Mouse (Mus musculus) midbrain, embryonic 13.5 days (tissue): ENCODE measurements around the gene Orc3. TPM values are rescaled to one million over a fixed set of nuclear protein-coding genes. Genes with fewer than 3 reads are reported as not detected.

Experiments used
- ATAC-seq: fragments of 200-750 bp; cut with Nextera tagmentation; 2 replicates; pipeline ENCODE4 v1.8.0; 2017; ENCODE audit warnings: mild to moderate bottlenecking, moderate TSS enrichment, moderate library complexity
- H3K27ac ChIP-seq: fragments of 300-500 bp; sonication (generic); 2 replicates; pipeline ENCODE4 v1.5.1; 2015; ENCODE audit warnings: inconsistent platforms, mild to moderate bottlenecking, moderate library complexity
- H3K27me3 ChIP-seq: fragments of 300-500 bp; sonication (generic); 2 replicates; pipeline ENCODE4 v1.6.1; 2015; ENCODE audit warnings: mild to moderate bottlenecking, inconsistent platforms
- H3K36me3 ChIP-seq: fragments of 300-500 bp; sonication (generic); 2 replicates; pipeline ENCODE4 v1.6.1; 2015; ENCODE audit warnings: mild to moderate bottlenecking, inconsistent platforms
- H3K4me1 ChIP-seq: fragments of 300-500 bp; sonication (generic); replicated peaks from 2 replicates; pipeline ENCODE4 v1.6.1; 2015; ENCODE audit warnings: inconsistent platforms
- H3K4me2 ChIP-seq: fragments of 300-500 bp; sonication (generic); replicated peaks from 2 replicates; pipeline ENCODE4 v1.6.1; 2015; ENCODE audit warnings: moderate library complexity, mild to moderate bottlenecking, inconsistent platforms
- H3K4me3 ChIP-seq: fragments of 300-500 bp; sonication (generic); replicated peaks from 2 replicates; pipeline ENCODE4 v1.5.1; 2015; ENCODE audit warnings: mild to moderate bottlenecking, inconsistent platforms
- H3K9ac ChIP-seq: fragments of 300-500 bp; sonication (generic); replicated peaks from 2 replicates; pipeline ENCODE4 v1.6.1; 2015; ENCODE audit warnings: mild to moderate bottlenecking, inconsistent platforms
- H3K9me3 ChIP-seq: fragments of 300-500 bp; sonication (generic); 2 replicates; pipeline ENCODE4 v1.6.1; 2016; ENCODE audit warnings: mild to moderate bottlenecking, inconsistent platforms
- WGBS: fragments of 180-500 bp; shearing (Covaris S2); methylation state at CpG from one replicate; pipeline ENCODE4 v1.1.7; 2015; 5-methylcytosine and 5-hydroxymethylcytosine counted together
- polyA plus RNA-seq: library from polyadenylated mRNA; unstranded; fragments of >200 nt; fragmentation: Nextera tagmentation; extraction: Ambion mirVana; gene quantifications from 2 replicates; pipeline ENCODE4 v1.2.1, GENCODE M21; 2015

The Orc3 gene
- polyA plus RNA-seq, 1 experiment from 2014 or later, result 96.8 TPM

- Histone ChIP-seq H3K27ac (peak overlapping the region; percentile 97), H3K36me3 (0 out of 2 replicates have a peak, but pooled peaks cover 1% of the 10 kb centered on the region), H3K4me2 (peak overlapping the region; percentile 86), H3K4me1 (peaks cover 30% of the 10 kb centered on the region), H3K9ac (peak overlapping the region; percentile 99), H3K4me3 (peak overlapping the region; percentile 98), H3K27me3 (no peaks in the 10 kb centered on the region), H3K9me3 (no peaks in the 10 kb centered on the region)
- peak; percentile 94 for ATAC-seq
- 3% methylated on average over 38 of the region's 38 CpGs for WGBS
These were observed 64.6 kb downstream of the Orc3 start for GRCm38 (mm10) chr4:34549981-34550747.

- no peak overlapping the region for H3K9ac ChIP-seq
- no peak overlapping the region for H3K4me2 ChIP-seq
- H3K36me3 ChIP-seq, result no peaks in the 10 kb centered on the region
- no peak overlapping the region for H3K4me3 ChIP-seq
- no peak for ATAC-seq
- WGBS, result 85% methylated on average over 6 of the region's 6 CpGs
- H3K4me1 ChIP-seq, result no peaks in the 10 kb centered on the region
- no peaks in the 10 kb centered on the region for H3K9me3 ChIP-seq
- H3K27me3 ChIP-seq, result no peaks in the 10 kb centered on the region
- H3K27ac ChIP-seq, result no peak overlapping the region
These were observed 84.8 kb downstream of the Orc3 start for GRCm38 (mm10) chr4:34529941-34530340.

GRCm38 (mm10) chr4:34529379-34529778 is 85.4 kb downstream of the Orc3 start:
- no peak overlapping the region for H3K4me2 ChIP-seq
- no peak overlapping the region for H3K27ac ChIP-seq
- no peaks in the 10 kb centered on the region for H3K9me3 ChIP-seq
- no peak for ATAC-seq
- H3K4me3 ChIP-seq, result no peak overlapping the region
- H3K27me3 ChIP-seq, result no peaks in the 10 kb centered on the region
- no peaks in the 10 kb centered on the region for H3K4me1 ChIP-seq
- H3K36me3 ChIP-seq, result no peaks in the 10 kb centered on the region
- no peak overlapping the region for H3K9ac ChIP-seq
- 84% methylated on average over 4 of the region's 4 CpGs for WGBS

- Histone ChIP-seq H3K27ac (no peak overlapping the region), H3K4me1 (no peaks in the 10 kb centered on the region), H3K27me3 (no peaks in the 10 kb centered on the region), H3K4me2 (no peak overlapping the region), H3K36me3 (no peaks in the 10 kb centered on the region), H3K9ac (no peak overlapping the region), H3K4me3 (no peak overlapping the region), H3K9me3 (no peaks in the 10 kb centered on the region)
- no peak for ATAC-seq
- WGBS, result 86% methylated on average over 1 of the region's 1 CpGs
These were observed 86.2 kb downstream of the Orc3 start for GRCm38 (mm10) chr4:34528430-34529100.

- ATAC-seq, result no peak
These were observed 88.0 kb downstream of the Orc3 start for GRCm38 (mm10) chr4:34526771-34527170.

GRCm38 (mm10) chr4:34523586-34523985 is 91.2 kb downstream of the Orc3 start:
- H3K9me3 ChIP-seq, result no peaks in the 10 kb centered on the region
- H3K4me1 ChIP-seq, result no peaks in the 10 kb centered on the region
- H3K27me3 ChIP-seq, result no peaks in the 10 kb centered on the region
- H3K27ac ChIP-seq, result no peak overlapping the region
- no peak for ATAC-seq
- H3K9ac ChIP-seq, result no peak overlapping the region
- H3K4me3 ChIP-seq, result no peak overlapping the region
- no peak overlapping the region for H3K4me2 ChIP-seq
- 93% methylated on average over 4 of the region's 4 CpGs for WGBS
- no peaks in the 10 kb centered on the region for H3K36me3 ChIP-seq

More at GRCm38 (mm10) chr4:34526771-34527170, 88.0 kb downstream of the Orc3 start:
- Histone ChIP-seq H3K9me3 (no peaks in the 10 kb centered on the region), H3K27ac (no peak overlapping the region), H3K4me3 (no peak overlapping the region), H3K9ac (no peak overlapping the region), H3K36me3 (no peaks in the 10 kb centered on the region), H3K4me1 (no peaks in the 10 kb centered on the region), H3K4me2 (no peak overlapping the region), H3K27me3 (no peaks in the 10 kb centered on the region)
- WGBS, result 85% methylated on average over 3 of the region's 3 CpGs

GRCm38 (mm10) chr4:34522846-34523245 is 91.9 kb downstream of the Orc3 start:
- no peak overlapping the region for H3K4me3 ChIP-seq
- no peaks in the 10 kb centered on the region for H3K36me3 ChIP-seq
- no peaks in the 10 kb centered on the region for H3K27me3 ChIP-seq
- no peak overlapping the region for H3K4me2 ChIP-seq
- H3K27ac ChIP-seq, result no peak overlapping the region
- ATAC-seq, result no peak
- no peaks in the 10 kb centered on the region for H3K4me1 ChIP-seq
- 85% methylated on average over 3 of the region's 3 CpGs for WGBS
- H3K9me3 ChIP-seq, result no peaks in the 10 kb centered on the region
- no peak overlapping the region for H3K9ac ChIP-seq

Other genes starting within 250 kb of the Orc3 start
- gene Akirin2, start 64.0 kb downstream of the Orc3 start, polyA plus RNA-seq, result 81.4 and 101 TPM in 2 replicates
- gene Rars2, start within 50 bp of the Orc3 start, polyA plus RNA-seq, result 66.3 and 69.5 TPM in 2 replicates
- 54.6 and 55.3 TPM in 2 replicates for gene Slc35a1, start 72.5 kb upstream of the Orc3 start, polyA plus RNA-seq
- 1.3 and 1.4 TPM in 2 replicates for gene Cfap206, start 115.3 kb upstream of the Orc3 start, polyA plus RNA-seq
- not detected in 2 replicates for gene Gm136, start 141.3 kb upstream of the Orc3 start, polyA plus RNA-seq
- 46.6 and 53.3 TPM in 2 replicates for gene Smim8, start 163.5 kb upstream of the Orc3 start, polyA plus RNA-seq